Mouse (Mus musculus): Measurements from ENCODE around the gene Cmtr1. TPM values are rescaled to one million over a fixed set of nuclear protein-coding genes. Genes with fewer than 3 reads are reported as not detected.
A peak's percentile ranks its signal among the peaks of the same experiment; 100 is the strongest.

Cmtr1 gene
- polyA plus RNA-seq, 1 experiment from 2014 or later: 126 TPM

DNA sequence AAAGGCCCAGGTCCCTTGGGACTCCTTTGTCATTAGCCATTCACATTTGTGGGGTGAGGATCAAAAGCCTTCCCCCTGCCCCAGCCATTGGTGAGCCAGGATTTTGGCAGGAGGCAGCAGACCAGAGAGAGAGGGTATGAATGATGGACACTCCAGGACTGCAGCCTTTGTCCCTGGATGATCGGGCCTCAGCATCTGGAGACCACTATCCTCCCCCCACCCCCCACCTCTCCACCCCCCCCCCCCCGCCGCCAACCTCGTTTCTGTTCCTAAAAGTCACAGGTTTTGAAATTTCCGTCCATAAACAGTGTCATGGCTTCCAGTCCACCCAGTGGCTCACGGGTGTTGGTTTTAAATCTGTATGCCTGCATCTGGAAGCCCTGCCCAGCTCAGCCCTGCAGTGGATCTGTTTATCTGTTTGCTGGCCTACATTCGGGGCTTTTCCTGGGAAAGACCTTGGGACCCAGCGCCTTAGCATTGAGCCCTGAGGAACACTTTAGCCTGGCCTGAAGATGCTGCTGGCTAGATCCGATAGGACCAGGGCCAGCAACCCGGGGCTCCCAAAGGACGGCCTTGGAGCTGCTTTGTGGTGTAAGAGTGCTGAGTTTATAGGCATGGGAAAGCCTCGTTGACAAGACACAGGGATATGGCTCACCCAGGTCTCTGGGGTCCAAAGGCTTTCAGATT, 71.0 kb downstream of the Cmtr1 start:
- peak; percentile 29 for DNase-seq (ENCODE audit: low spot score)
- Histone ChIP-seq H3K27me3 (ENCODE audit: low read depth, poor library complexity, severe bottlenecking) (no peaks in the 10 kb centered on the region), H3K27ac (replicated peaks) (peak overlapping the region; percentile 84), H3K4me1 (peaks cover 52% of the 10 kb centered on the region), H3K9me3 (replicated peaks) (no peaks in the 10 kb centered on the region), H3K36me3 (no peaks in the 10 kb centered on the region), H3K4me3 (no peak overlapping the region)
- 50% methylated on average over 11 of the region's 12 CpGs for WGBS

GRCm38 (mm10) chr17:29731953-29732325, 71.5 kb downstream of the Cmtr1 start:
- H3K36me3 ChIP-seq: no peaks in the 10 kb centered on the region

GRCm38 (mm10) chr17:29732522-29732921, 72.1 kb downstream of the Cmtr1 start:
- Histone ChIP-seq H3K4me1 (peaks cover 57% of the 10 kb centered on the region), H3K27me3 (ENCODE audit: low read depth, poor library complexity, severe bottlenecking) (no peaks in the 10 kb centered on the region), H3K27ac (replicated peaks) (no peak overlapping the region), H3K9me3 (replicated peaks) (no peaks in the 10 kb centered on the region), H3K4me3 (no peak overlapping the region), H3K36me3 (no peaks in the 10 kb centered on the region)
- 81% methylated on average over 2 of the region's 2 CpGs for WGBS
- no peak for DNase-seq (ENCODE audit: low spot score)

More at GRCm38 (mm10) chr17:29731953-29732325, 71.5 kb downstream of the Cmtr1 start:
- Histone ChIP-seq H3K27me3 (ENCODE audit: low read depth, poor library complexity, severe bottlenecking) (no peaks in the 10 kb centered on the region), H3K4me3 (no peak overlapping the region), H3K4me1 (peaks cover 57% of the 10 kb centered on the region), H3K9me3 (replicated peaks) (no peaks in the 10 kb centered on the region), H3K27ac (replicated peaks) (peak overlapping the region; percentile 84)
- no peak for DNase-seq (ENCODE audit: low spot score)
- 69% methylated on average over 6 of the region's 6 CpGs for WGBS

- Histone ChIP-seq H3K4me3 (peak overlapping the region; percentile 7; the same call in 1 of the 2 replicates), H3K27ac (replicated peaks) (peak overlapping the region; percentile 76), H3K4me1 (peaks cover 57% of the 10 kb centered on the region), H3K36me3 (no peaks in the 10 kb centered on the region), H3K9me3 (replicated peaks) (no peaks in the 10 kb centered on the region), H3K27me3 (ENCODE audit: low read depth, poor library complexity, severe bottlenecking) (no peaks in the 10 kb centered on the region)
- peak; percentile 52 for DNase-seq (ENCODE audit: low spot score)
- WGBS: 29% methylated on average over 15 of the region's 15 CpGs
Observed at GRCm38 (mm10) chr17:29736448-29737014, 76.1 kb downstream of the Cmtr1 start.

- peaks cover 43% of the 10 kb centered on the region for H3K4me1 ChIP-seq
- H3K9me3 ChIP-seq (replicated peaks): no peaks in the 10 kb centered on the region
- no peaks in the 10 kb centered on the region for H3K36me3 ChIP-seq
- DNase-seq (ENCODE audit: low spot score): peak; percentile 31
- 75% methylated on average over 22 of the region's 22 CpGs for WGBS
- H3K4me3 ChIP-seq: no peak overlapping the region
- peak overlapping the region; percentile 57; the same call in 1 of the 2 replicates for H3K27ac ChIP-seq (replicated peaks)
- no peaks in the 10 kb centered on the region for H3K27me3 ChIP-seq (ENCODE audit: low read depth, poor library complexity, severe bottlenecking)
Observed at GRCm38 (mm10) chr17:29737849-29738804, 77.7 kb downstream of the Cmtr1 start.

GRCm38 (mm10) chr17:29747466-29747865, 87.1 kb downstream of the Cmtr1 start:
- no peaks in the 10 kb centered on the region for H3K36me3 ChIP-seq
- H3K27me3 ChIP-seq (ENCODE audit: low read depth, poor library complexity, severe bottlenecking): no peaks in the 10 kb centered on the region; the same call in 1 of the 2 replicates
- DNase-seq (ENCODE audit: low spot score): no peak
- H3K27ac ChIP-seq (replicated peaks): 0 out of 2 replicates have a peak overlapping the region, but pooled peaks have one; percentile 2
- H3K4me1 ChIP-seq: peaks cover 48% of the 10 kb centered on the region
- 68% methylated on average over 6 of the region's 6 CpGs for WGBS
- no peaks in the 10 kb centered on the region for H3K9me3 ChIP-seq (replicated peaks)
- H3K4me3 ChIP-seq: no peak overlapping the region

DNA sequence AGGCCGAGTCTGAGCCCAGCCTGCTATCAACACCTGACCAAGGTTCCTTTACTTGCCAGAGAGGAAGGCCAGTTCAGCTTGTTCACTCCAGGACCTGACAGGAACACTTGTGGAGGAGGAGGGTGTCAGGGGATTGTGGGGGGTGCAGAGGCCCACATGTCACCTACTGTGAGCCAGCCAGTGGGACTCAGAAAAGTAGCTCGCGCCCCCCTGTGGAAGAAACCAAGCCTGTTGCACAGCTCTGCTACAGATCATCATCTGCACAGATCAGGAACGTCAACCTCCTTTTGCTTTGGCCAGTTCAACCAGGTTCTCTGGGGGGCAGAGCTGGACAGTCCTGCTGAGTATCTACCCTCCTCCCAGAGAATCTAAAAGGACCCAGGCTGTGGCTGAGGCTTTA, 94.1 kb downstream of the Cmtr1 start:
- no peaks in the 10 kb centered on the region for H3K36me3 ChIP-seq
- H3K4me1 ChIP-seq: peaks cover 34% of the 10 kb centered on the region
- H3K27me3 ChIP-seq (ENCODE audit: low read depth, poor library complexity, severe bottlenecking): no peaks in the 10 kb centered on the region; the same call in 1 of the 2 replicates
- H3K4me3 ChIP-seq: no peak overlapping the region
- no peak for DNase-seq (ENCODE audit: low spot score)
- WGBS: 46% methylated on average over 4 of the region's 4 CpGs
- no peaks in the 10 kb centered on the region for H3K9me3 ChIP-seq (replicated peaks)
- H3K27ac ChIP-seq (replicated peaks): peak overlapping the region; percentile 58

Other genes starting within 250 kb of the Cmtr1 start
- gene Pim1, start 169.8 kb upstream of the Cmtr1 start, polyA plus RNA-seq (2016; fragmentation: Nextera tagmentation; extraction: Ambion mirVana): 27.2 and 33.8 TPM in 2 replicates
- not detected in 2 replicates for gene Gm17657, start 111.0 kb upstream of the Cmtr1 start, polyA plus RNA-seq (2016; fragmentation: Nextera tagmentation; extraction: Ambion mirVana)
- 18.8 and 19.9 TPM in 2 replicates for gene Tbc1d22b, start 110.8 kb upstream of the Cmtr1 start, polyA plus RNA-seq (2016; fragmentation: Nextera tagmentation; extraction: Ambion mirVana)
- 1.1 and 1.3 TPM in 2 replicates for gene Tmem217, start 108.2 kb upstream of the Cmtr1 start, polyA plus RNA-seq (2016; fragmentation: Nextera tagmentation; extraction: Ambion mirVana)
- 113 and 116 TPM in 2 replicates for gene Rnf8, start 45.8 kb upstream of the Cmtr1 start, polyA plus RNA-seq (2016; fragmentation: Nextera tagmentation; extraction: Ambion mirVana)
- 2.4 and 3.0 TPM in 2 replicates for gene Gm28043, start 45.7 kb upstream of the Cmtr1 start, polyA plus RNA-seq (2016; fragmentation: Nextera tagmentation; extraction: Ambion mirVana)
- 15.1 and 16.2 TPM in 2 replicates for gene Ccdc167, start 56.4 kb downstream of the Cmtr1 start, polyA plus RNA-seq (2016; fragmentation: Nextera tagmentation; extraction: Ambion mirVana)

Measured in midbrain, embryonic 10.5 days (tissue).